Mouse (Mus musculus) testis, postnatal 14 days (tissue): ENCODE data around the gene Fam19a3.
"Not testable (repeated sequence)": the region's sequence is repeated elsewhere in the genome, so short reads cannot be mapped to it uniquely, and the experiment has no call there.

ENCODE experiments used
- DNase-seq: peaks from one replicate; pipeline ENCODE4 v3.0.0; 2021; ENCODE audit warnings: low spot score

Fam19a3 gene

DNA sequence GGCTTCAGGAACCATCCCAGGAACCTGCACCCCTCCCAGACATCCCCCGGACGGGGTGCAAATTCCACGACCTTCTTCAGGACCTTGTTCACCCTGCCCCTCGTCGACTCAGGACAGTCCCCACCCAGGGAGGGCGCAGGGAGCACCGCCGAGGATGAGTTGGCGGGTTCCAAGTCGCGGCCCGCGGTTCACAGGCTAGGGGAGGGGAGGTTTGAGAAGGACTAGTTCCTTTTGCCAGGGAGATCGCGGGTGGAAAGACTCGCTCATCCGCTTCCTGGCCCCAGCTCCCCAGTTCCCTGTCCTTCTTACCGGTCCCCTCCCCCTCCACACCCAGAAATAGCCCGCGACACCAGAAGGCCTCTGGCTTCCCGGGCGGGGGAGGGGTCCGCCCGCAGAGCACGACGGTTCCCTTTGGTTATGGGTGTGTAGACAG is at the start of gene Fam19a3:
Gene Fam19a3, minus strand, starts transcription at position 370 of the 433 bp plus-strand sequence.
- no peak for DNase-seq

DNA sequence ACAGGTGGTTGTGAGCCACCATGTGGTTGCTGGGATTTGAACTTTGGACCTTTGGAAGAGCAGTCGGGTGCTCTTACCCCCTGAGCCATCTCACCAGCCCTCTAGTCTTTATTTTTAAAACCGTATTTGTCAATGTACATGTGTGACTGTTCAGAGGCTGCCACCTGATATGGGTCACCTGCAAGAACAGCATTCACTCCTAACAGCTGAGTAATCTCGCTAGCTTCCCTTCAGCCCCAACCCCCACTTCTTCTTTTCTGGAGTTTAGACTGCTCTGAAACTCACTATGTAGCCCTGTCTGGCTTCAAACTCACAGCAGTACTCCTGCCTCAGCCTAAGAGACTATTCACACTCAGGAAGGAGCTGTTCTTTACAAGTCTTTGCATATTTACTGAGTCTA is 40.8 kb upstream of the Fam19a3 start:
- DNase-seq, result no peak

DNA sequence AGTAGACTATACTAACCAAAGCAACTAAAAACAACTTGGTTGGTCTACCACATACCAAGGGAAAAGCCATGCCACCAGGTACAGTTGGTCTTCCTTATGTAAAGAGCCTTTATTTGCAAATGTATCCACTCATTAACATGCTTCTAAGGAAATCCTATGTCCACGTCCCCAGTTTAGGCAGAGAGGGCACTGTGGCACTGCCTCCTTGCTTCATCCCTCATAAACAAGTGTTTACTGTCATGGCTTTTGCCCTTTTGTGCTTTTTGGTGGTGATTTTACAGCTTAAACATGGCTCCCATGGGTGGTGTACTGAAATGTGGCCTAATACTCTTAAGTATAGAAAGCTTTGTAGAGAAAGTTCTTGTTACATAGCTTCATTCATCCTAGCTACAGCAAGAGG is 38.8 kb upstream of the Fam19a3 start:
- DNase-seq, result no peak

DNA sequence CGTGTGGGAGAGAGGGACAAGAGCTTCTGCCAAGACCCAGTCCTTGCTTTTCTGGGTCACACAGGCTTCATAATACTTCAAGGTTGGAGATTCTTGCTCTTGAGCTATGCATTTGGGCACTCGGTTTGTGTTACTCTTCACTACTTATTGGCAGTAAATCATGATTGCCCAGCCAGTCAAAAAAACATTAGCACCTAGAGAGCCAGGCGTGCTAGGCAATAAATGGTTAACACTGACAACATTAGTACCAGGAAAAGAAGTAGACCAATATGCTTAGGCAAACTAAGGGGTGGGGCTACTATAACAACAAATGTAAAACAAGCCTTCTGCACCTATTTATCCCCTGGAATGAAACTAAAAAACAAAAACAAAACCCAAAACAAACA is 37.1 kb upstream of the Fam19a3 start:
- no peak for DNase-seq

DNA sequence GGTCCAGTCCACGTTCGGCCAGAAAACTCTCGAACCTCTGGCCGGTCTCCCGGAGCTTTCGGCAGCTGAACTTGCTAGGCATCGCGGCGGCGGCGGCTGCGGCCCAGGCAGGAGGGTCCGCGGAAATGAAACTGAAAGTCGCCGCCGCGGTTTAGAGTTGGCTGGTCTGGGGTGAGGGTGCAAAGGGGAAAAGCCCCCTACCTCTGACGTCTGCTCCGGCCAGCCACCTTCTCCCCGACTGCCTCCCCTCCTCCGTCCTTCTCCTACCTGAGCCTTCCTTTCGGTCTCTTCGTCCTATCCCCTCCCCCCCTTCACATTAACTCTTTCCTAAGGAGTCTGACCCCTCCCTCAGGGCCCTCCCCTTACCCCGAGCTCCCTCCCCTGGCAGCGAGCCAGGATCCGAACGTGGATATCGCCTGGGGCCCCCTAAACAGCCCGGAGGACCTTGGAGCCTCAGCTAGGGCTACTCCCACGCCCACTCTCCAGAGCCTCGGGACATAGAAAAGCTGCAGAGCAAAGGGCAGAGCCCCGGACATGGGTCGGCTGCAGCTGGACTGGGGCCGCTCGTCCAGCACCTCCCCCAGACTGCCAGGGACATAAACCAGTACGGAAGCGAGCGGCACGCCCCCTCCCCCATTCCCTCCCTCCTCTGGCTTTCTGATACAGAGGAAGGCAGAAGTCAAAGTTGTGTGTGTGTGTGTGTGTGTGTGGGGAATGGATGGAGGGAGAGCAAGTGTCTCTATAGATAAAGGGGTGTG is 36.5 kb upstream of the Fam19a3 start, which contains the start of gene Mov10:
Gene Mov10, minus strand, starts transcription at position 573 of the 758 bp plus-strand sequence.
- DNase-seq, result peak; percentile 89

DNA sequence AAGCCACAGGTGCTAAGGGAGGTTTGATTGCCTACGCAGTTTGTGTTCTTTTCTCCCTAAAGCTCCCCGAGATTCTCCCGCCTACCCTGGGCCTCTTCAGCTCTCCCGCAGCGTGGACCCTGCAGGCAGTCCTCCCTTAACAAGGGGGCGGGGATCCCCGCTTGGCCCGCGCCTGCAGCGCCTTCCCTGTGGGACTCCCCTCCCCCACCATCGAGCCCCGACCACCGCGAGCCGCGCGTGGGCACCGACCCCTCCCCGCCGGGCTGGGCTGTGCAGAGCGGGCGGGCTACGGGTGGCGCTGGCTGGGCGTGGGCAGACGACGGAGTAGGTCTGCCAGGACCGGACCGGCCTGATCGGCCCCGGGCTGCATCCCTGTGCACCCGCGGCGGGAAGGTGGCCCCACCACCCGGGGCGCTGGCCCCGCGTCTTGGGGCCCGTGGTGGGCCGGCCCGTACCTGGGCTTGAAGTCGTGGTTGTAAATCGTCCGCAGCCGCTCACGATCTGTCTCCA is 35.9 kb upstream of the Fam19a3 start:
- DNase-seq, result peak; percentile 81

DNA sequence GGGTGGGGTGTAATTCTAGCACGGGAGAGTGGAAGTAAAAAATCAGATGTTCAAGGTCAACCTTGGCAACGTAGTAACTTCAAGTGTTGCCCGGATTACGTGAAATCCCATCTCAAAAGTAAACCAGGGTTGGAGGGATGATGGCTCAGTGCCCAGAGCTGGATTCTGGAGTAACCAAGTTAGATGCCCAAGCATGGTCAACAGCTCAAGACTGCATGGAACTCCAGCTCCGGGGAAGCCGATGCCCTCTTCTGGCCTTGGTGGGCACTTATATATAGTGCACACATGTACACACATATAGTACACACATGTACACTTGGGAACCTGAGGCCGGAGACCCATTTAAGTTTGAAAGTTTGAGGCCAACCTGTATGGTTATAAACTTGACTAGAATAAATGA is 34.5 kb upstream of the Fam19a3 start:
- DNase-seq, result no peak

DNA sequence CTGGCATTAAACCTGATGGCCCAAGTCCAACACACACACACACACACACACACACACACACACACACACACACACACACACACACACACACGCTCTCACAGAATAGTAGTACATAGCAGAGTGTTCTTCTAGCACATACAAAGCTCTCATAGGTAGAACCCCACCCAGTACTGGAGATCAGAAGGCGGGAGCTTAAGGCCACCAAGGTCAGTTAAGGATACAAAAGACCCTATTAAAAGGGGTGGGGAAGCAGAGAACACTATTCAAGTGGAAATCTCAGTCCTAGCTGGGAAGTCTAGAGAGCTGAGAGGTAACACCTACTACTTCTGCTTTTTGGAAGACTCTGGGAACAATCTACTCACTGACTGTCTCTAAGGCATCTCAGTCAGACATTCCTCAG is 33.7 kb upstream of the Fam19a3 start:
- DNase-seq, result no peak

DNA sequence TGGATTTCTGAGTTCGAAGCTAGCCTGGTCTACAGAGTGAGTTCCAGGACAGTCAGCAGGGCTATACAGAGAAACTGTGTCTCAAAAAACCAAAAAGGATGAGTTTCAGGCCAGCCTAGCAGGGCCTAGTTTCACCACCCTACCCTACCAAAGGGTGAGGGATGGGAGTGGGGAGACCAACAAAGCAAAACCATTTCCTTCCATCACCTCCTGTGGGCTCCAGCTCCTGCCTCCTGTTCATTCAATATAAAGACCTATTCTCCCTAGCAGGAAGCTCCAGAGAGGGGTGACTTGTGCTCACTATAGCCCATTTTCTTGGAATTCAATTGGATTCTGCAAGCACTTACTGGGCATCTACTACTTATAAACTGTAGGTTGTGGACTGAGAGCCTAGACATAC is 33.1 kb upstream of the Fam19a3 start:
- no peak for DNase-seq

DNA sequence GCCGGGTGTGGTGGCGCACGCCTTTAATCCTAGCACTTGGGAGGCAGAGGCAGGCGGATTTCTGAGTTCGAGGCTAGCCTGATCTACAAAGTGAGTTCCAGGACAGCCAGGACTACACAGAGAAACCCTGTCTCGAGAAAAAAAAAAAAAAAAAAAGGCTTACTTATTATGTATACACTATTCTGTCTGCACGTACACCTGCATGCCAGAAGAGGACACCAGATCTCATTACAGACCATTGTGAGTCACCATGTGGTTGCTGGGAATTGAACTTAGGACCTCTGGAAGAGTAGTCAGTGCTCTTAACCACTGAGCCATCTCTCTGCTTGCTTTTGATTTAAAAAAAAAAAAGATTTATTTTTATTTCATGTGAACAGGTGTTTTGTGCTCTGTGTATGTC is 31.6 kb upstream of the Fam19a3 start:
- DNase-seq, result not testable (repeated sequence)

DNA sequence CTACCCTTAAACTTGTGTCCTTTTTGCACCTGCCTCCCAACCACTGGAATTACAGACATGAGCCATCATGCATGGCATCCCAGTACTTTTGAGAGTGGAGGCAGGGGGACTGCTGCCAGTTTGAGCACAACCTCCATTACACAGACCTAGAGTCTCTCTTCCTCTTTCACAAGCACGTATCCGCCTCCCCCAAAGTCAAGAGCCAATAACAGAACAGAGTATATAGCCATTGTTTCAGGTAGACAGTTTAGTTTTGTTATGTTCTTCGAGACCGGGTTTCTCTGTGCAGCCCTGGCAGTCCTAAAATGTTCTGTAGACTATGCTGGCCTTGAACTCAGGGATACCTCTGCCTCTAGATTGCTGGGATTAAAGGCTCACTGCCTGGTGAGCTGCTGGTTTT is 30.6 kb upstream of the Fam19a3 start:
- no peak for DNase-seq

DNA sequence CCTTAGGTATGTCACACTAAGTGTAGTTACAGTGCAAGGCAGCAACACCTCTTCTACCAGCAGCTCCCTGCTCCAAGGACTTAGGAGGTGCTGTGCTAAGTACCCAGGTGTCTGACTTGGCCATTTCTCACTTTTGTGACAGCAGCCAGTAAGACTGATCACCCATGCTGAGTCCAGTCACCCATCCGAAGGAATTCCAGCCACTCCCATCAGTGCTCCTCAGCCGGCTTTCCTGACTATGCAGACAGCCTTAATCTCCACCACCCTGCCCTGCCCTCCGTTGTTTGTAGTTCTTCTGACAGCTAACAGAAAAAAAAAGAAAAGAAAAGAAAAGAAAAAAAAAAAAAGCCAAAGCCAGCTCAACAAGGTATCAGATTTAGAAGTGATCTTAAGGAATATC is 30.1 kb upstream of the Fam19a3 start:
- no peak for DNase-seq

DNA sequence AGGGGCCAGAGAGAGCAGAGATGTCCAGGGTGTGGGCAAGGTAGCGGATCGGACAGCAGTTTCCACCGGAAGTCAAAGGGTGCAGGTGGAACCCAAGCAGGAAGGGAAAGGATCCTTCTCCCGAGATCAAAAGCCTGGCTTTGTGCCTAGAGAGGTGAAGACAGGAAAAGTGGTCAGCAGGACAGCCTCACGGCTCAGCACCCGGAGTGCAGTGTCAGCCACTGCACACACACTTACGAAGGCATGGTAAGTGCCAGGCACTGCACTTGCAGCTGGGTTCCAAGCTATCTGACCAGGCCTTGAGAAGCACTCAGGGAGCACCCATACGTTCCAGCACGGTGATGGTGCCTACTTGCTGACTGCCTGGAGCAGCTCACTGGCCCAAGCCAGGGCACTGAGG is 23.9 kb upstream of the Fam19a3 start:
- no peak for DNase-seq

DNA sequence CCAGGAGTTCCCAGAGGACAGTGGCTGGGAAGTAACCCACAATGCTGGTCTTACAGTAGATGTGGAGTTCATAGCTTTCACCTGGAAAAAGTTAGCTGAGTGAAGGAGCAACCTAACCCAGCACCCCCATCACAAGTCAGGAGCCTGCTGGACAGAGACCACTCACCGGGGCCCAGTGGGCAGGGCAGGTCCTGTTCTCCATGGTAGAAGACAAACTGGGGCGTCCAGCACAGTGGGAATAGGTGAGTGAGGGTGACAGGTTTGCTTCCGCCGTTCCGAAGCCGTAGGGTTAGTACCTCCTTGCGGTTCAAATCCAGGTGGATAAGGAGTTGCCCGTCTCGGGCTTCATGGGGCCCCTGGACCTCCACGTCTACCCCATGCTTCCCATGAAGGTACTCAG is 22.7 kb upstream of the Fam19a3 start:
- DNase-seq, result no peak

DNA sequence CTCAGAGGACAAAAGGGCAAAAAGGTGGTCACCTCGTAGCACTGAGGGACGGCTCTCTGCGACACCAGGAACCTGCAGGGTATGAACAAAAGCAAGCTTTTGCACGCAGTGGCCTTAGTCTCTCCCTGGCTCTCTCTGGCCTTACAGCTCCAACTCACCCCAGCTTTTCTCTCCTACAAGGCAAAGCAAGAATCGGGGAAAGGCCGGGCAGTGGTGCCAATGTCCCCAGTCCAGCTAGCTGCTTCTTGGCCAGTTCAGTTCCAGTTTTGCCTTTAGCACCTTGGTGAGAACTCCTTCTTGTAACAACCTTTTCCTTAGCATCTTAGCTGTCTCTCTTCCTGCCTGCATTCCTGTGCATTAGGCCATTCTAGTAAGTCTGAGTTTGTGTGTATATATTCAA is 19.8 kb upstream of the Fam19a3 start:
- DNase-seq, result no peak

DNA sequence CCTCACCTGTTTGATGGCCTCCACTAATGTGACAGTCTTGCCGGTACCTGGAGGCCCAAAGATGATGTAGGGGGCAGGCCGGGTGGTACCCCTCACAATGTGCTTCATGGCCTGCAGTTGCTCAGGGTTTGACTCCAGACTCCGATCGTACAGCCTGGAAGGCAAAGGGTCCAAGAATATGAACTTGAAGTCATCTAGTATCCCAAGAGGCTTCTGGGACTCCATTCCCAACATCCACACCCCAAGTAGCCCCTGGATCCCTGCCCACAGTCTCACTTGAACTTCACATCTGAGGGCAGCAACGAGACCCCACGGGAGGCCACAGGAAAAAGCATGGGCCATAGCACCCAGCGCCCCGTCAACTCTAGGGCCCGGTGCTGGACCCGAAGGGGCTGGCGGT is 19.0 kb upstream of the Fam19a3 start:
- DNase-seq, result no peak

DNA sequence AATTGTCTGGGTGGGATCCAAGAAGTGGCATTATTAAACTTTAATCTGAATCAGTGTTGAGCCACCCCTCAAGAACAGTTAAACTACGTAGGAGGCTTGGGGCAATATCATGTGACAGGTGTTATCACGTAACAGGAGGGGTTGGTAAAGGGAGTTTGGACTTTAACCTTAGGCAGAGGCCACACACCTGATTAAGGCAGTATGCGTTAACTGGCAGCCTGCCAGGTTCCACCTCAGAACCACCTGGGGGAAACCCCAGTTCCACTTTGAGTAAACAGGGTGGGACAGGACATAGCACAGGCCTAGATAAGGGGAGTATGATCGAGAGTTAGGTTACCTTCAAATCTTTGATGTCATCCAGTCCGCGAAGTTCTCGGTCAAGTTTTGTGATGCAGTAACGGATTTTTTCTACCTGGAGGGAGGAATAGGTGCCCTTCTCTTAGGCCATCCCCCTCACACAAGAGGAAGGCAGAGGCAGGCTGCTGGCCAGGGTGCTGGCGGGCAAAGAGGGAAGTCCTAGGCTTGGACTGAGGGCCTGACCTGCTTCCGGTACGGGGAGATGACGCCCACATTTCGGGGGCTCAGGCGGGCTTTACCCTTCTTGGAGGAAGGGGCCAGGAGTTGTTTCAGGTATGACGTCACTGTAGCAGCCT is 14.9 kb upstream of the Fam19a3 start:
- DNase-seq, result no peak

DNA sequence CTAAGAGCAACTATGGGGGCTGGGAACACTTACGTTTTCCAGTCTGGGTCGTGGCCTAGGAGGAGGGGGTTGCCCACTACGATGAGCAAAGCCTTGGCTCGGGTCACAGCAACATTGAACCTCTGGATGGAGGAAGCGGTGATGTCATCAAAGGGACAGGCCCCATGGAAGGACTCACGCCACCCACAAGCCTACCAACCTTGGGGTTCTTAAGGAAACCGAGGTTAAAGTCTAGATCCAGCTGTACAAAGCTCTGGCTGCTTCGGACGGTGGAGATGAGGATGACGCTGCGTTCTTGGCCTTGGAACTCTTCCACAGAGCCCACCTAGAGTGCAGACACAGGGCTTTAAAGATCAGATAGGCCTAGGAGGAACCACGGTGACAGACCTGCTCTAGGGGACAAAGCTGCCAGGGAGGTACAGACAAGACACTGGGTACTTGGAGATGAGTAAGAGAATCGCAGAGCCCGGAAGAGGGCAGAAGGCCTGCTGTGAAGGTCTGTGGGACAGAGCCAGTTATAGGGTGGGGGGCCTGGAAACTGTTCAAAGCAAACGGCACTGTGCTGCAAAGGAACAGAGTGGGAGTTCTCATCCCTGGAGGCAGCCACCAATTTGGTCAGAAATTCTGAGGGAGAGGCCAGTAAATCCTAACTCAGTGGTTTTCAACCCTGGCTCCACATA is 14.2 kb upstream of the Fam19a3 start:
- DNase-seq, result no peak

DNA sequence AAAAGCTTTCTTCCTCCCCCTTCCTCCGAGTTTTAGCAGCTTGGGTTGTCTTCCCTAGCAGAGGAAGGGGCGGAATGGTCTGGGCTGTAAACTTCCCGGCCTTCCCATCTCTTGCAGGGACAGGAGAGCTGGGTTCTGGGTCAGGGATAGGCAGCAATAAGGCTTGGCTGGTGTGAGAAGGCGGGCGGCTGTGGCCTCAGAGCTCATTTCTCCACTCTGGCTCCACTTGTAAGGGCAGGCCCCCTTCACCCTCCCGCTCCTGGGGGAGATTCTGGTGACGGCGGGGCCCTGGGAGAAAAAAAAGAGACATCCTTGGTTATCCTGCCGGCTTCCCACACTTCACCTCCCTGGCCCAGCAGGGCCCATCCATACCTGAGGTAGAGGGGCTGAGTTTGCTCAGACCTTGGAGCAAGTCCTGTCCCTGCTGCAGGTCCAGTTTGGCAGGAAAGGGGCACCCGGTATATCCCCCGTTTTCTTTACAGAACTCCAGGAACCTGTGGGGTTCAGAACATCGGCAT is 13.4 kb upstream of the Fam19a3 start:
- DNase-seq, result no peak

DNA sequence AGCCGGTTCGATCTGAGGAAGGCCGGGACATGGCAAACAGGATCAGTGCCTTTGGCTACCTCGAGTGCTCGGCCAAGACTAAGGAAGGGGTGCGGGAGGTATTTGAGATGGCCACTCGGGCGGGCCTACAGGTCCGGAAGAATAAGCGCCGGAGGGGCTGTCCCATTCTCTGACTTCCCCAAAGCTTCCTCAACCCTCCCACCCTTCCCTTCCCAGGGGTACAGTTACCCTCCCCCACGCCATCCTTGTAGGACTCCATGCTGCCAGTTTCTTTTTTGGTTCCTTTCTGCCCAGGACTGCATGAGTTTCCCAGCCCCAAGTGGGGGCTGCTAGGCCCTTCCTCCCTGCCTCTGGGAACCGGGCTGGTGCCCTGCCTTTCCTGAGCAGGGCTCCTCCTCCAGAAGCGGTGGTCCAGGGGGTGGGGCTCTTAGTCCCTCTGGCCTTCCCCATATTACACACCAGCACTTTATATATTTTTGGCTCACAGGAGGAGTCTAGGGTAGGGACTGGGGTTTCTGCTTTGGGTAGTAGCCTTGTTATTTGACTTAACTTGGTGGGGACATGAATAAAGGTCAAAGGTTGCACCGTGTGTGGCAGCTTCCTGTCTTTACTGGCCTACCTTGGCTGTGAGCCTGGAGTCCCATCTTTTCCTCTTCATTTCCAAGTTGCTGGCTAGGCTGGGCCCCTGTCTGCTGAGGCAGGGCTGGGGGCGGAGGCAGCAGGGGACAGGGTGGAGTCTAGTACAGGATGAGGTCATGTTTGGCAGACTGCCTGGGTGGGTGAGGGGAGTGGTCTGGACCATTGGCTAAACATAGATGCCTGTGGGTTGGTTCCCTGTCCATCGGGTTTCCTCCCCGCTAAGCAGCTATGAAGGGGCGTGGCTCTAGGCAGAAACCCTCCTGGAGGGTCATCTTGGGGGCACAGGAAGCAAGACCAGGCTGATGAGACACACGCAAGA is 12.5 kb upstream of the Fam19a3 start:
- DNase-seq, result peak; percentile 77
